Mouse (Mus musculus) spleen, postnatal 36 days (tissue): Measurements from ENCODE around the gene Tmem52b.
"Not testable (repeated sequence)": the region's sequence is repeated elsewhere in the genome, so short reads cannot be mapped to it uniquely, and the experiment has no call there.

Source experiments
- DNase-seq, 2 experiments: peaks; one replicate each; pipeline ENCODE4 v3.0.0; 2022; ENCODE audit warnings: low spot score in 2 of 2, mixed read lengths in 1 of 2

Gene Tmem52b

GRCm38 (mm10) chr6:129512367-129512766 is at the start of gene Tmem52b:
Tmem52b (plus strand) TSS chr6:129512555.
- no peak for DNase-seq

- no peak for DNase-seq
Observed at GRCm38 (mm10) chr6:129471386-129471785, 41.0 kb upstream of the Tmem52b start.

GRCm38 (mm10) chr6:129472627-129473026 is 39.7 kb upstream of the Tmem52b start:
- no peak for DNase-seq

- peak in 1 of 2 experiments; percentile 11 for DNase-seq
Observed at GRCm38 (mm10) chr6:129476404-129477126, 35.8 kb upstream of the Tmem52b start.

GRCm38 (mm10) chr6:129480089-129480958 is 32.0 kb upstream of the Tmem52b start:
- DNase-seq = no peak

GRCm38 (mm10) chr6:129494924-129495323 is 17.4 kb upstream of the Tmem52b start:
- DNase-seq = no peak

- DNase-seq = no peak
Observed at GRCm38 (mm10) chr6:129497345-129498218, 14.8 kb upstream of the Tmem52b start.

GRCm38 (mm10) chr6:129499516-129499915 is 12.8 kb upstream of the Tmem52b start:
- not testable (repeated sequence) for DNase-seq

GRCm38 (mm10) chr6:129503471-129503870 is 8.9 kb upstream of the Tmem52b start:
- no peak for DNase-seq

GRCm38 (mm10) chr6:129507024-129507423 is 5.3 kb upstream of the Tmem52b start, which contains the start of gene Olr1:
Olr1 (minus strand) TSS chr6:129507165.
- no peak for DNase-seq

- no peak for DNase-seq
Observed at GRCm38 (mm10) chr6:129510120-129510911, 2.0 kb upstream of the Tmem52b start.

GRCm38 (mm10) chr6:129512868-129513267 is 513 bp downstream of the Tmem52b start:
- no peak for DNase-seq

- no peak for DNase-seq
Observed at GRCm38 (mm10) chr6:129513409-129513808, 1.1 kb downstream of the Tmem52b start.

- DNase-seq = no peak
Observed at GRCm38 (mm10) chr6:129514376-129514775, 2.0 kb downstream of the Tmem52b start.

GRCm38 (mm10) chr6:129515068-129515467 is 2.7 kb downstream of the Tmem52b start:
- DNase-seq = no peak

- DNase-seq = no peak
Observed at GRCm38 (mm10) chr6:129516388-129516787, 4.0 kb downstream of the Tmem52b start.

GRCm38 (mm10) chr6:129517752-129518408 is 5.5 kb downstream of the Tmem52b start:
- peak in 1 of 2 experiments; percentile 14 for DNase-seq

GRCm38 (mm10) chr6:129526069-129526468 is 13.7 kb downstream of the Tmem52b start:
- DNase-seq = no peak

- no peak for DNase-seq
Observed at GRCm38 (mm10) chr6:129527416-129527815, 15.1 kb downstream of the Tmem52b start.

- no peak for DNase-seq
Observed at GRCm38 (mm10) chr6:129529605-129530004, 17.2 kb downstream of the Tmem52b start.
